Mouse (Mus musculus) urinary bladder, adult 2 months (tissue): ENCODE measurements at regions not wholly inside any gene's neighbourhood (a gene's known extent, or its start where the extent isn't known, plus 50 kb on each side); places are given as distances from the start of the nearest gene placed in this dataset.

Experiments used
- DNase-seq: peaks from one replicate; pipeline ENCODE4 v3.0.0; 2022; ENCODE audit warnings: low spot score

DNA sequence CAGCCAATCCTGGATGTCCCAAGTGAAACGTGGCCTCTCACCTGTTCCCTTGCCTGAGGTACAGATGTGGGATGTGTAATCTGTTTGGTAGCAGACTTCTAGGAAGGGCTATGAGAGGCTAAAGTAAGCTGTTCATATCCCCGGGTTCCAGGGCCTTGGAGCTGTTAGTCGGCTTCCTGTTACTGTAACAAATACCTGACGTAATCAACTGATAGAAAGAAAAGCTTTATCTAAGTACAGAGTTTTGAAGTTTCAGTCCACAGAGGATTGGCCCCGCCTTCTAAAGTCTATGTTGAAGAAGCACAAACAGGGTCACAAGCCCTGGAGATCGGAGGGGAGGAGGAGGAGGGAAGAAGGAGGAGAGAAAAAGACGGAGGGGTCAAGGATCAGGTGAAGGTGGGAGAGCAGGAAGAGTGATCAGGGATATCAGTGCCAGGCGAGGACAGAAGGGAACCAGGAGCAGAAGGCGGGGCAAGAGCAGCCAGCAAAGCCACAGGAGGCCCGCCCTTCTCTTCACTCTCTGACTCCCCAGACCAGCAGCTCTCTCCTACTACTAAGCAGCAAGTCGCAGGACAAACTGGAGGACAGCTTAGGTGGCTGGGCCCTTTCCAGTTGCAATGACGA is 276.5 kb upstream of the Cdyl start:
- peak; percentile 46 for DNase-seq

GRCm38 (mm10) chr13:35383624-35384018 is 276.0 kb upstream of the Cdyl start:
- no peak for DNase-seq

GRCm38 (mm10) chr13:35388380-35388779 is 271.3 kb upstream of the Cdyl start:
- no peak for DNase-seq

GRCm38 (mm10) chr13:35389781-35390525 is 269.7 kb upstream of the Cdyl start:
- DNase-seq, result no peak

- no peak for DNase-seq
Measured at GRCm38 (mm10) chr13:35390526-35390880, 269.1 kb upstream of the Cdyl start.

DNA sequence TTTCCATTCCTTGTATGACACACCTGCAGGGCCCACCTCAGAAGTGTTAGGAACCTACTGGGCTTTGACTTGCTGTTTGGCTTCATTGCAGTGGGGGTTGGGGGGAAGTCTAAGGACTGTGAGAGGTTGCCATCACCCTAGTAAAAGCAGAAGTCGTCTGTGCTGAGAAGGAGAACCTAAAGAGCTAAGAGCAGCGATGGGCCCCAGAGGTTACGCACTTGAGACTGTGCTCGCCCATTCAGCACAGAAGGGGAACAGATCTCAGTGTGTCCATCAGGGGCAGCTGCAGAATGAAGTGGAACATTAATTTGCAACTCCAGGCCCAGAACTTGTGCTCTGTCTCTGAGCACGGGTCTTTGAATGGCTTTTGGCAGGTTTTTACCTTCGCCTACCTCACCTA is 267.5 kb upstream of the Cdyl start:
- no peak for DNase-seq

DNA sequence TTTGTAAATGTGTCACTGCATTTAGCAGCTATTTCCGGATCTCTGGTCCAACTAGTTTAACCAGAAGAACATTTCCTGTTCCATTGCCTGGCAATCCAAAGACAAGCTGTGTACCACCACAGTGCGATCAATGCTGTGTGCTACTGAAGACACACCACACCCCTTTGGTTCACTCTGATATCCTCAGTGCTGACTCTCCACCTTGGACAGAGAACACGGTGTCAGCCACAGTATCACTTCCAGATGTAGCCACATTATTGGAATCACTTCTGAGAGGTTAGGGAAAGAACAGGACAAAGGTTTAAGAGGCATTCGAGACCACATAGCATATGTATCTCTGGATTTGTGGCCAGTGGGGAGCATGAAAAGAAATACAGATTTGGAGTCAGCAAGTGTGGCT is 264.4 kb upstream of the Cdyl start:
- DNase-seq, result no peak

DNA sequence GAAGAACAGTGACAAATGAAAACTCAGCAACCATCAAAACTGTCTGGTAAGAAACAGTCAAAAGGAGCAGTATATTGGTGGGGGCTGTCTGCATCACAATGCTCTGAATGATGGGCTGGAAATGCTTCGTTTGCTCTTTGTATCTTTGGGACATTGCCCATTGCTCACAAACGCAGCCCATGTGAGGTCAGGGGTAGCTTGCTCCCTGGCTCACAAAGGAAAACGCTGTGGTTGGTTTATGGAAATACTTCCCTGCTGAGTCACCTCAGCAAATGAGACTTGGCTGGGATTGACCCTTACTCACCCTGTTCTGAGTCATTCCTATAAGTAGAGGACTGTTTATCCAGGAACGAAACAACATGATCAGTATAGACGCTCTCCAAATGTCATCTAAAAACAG is 264.0 kb upstream of the Cdyl start:
- DNase-seq, result no peak

GRCm38 (mm10) chr13:35397166-35397565 is 262.5 kb upstream of the Cdyl start:
- no peak for DNase-seq

DNA sequence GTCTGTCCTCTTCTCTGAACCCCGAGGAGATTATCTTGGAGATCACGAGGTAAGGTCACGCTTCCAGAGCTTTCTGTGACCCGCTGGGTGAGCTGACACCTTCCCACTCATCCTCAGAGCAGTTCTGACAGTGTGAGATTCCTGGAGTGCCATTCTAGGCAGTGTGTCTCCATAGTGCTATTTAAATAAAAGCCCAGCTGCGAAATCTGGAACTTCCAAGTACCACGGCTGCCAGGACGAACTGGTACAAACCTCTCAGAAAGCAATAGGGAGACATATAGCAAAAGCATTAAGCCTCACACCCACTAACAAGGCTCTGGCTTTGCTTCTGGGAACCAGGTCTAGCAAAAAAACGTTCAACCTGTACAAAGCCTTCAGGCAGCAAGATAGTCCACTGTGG is 261.4 kb upstream of the Cdyl start:
- no peak for DNase-seq

DNA sequence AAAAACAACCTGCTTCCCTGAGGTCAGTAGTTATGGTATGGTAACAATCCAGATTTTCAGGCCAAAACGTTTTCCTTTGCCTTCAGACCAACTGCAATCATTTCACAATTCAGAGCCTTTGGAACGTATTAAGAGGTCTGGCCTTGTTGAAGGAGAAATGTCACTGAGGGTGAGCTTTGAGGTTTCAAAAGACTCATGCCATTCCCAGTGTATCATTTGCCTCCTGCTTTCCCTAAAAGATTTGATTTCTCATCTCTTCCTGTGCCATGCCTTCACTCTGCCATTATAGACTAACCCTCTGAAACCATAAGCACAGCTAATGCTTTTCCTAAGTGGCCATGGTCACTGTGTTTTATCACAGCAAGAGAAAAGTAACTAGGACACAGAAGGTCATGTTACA is 256.8 kb upstream of the Cdyl start:
- no peak for DNase-seq

DNA sequence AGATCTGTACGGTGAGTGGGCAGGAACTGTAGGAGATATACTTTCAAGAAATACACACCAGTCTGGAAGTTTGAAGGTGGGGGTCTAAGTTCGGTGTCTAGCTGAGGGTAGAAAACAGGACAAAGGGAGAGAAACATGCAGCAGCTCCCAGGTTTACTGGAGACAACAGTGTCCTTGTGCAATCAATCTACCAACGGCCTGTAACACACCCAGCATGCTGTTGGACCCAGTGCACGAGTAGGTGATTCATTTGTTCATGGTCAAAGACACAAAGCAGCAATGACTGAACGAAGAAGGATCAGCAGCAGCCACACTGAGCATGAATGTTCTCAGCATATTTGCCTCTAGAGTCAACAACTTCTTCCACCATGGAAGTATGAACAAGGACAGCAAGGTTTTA is 255.2 kb upstream of the Cdyl start:
- no peak for DNase-seq

DNA sequence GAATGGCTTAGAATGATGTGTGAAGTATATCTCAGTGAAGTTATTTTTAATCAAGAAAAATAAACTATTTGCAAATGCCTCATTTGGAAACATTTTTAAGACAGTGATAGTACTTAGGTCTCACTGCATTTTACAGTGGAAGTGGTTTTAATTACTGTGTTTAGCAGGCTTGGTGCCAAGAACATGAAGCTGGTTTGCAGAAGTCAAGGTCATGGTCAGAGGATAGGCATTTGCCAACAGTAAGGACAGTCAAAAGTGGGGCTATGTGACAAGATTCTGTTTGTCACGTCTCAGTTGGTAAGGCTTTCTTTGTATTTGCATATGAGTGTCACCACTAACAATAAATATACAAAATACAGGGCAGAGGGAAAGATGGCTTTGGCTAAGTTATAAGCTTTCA is 254.2 kb upstream of the Cdyl start:
- no peak for DNase-seq

DNA sequence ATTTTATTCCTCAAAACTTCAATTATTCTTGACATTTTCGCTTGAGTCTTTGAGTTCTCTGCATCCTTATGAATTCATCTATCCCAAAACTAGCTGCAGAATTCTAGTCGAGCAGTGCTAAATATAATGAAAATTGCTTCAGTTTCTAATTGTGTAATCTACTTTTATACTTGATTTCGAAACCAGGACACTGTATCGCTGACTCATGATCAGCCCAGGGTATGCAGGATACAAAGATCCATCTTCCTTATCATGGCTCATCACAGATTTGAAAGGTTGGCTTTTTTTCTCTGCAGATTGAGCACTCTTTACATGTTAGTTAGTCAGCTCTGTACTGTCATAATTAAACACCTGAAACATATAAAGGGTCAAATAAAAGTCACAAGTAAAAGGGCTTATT is 242.1 kb upstream of the Cdyl start:
- no peak for DNase-seq

- no peak for DNase-seq
Measured at GRCm38 (mm10) chr13:35420076-35420475, 239.6 kb upstream of the Cdyl start.

- no peak for DNase-seq
Measured at GRCm38 (mm10) chr13:35426061-35426460, 233.6 kb upstream of the Cdyl start.

- DNase-seq, result no peak
Measured at GRCm38 (mm10) chr13:35435173-35435572, 224.5 kb upstream of the Cdyl start.

DNA sequence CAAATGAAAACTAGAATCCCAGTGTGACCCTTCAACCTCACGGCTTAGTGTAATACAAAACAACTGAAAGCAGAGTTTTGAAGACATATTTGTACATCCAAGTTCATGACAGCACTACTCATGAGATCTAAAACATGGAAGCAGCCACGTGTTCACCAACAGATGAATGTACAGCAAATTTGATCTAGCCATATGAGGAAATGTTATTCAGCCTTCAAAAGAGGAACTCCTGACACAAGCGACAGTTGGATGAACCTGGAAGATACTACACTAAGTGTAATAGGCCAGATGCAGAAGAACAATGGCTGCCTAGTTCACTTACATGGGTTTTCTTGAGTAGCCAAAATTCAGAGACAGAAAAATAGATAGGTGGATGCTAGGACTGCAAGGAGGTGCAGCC is 212.0 kb upstream of the Cdyl start:
- DNase-seq, result no peak

GRCm38 (mm10) chr13:35452420-35452819 is 207.2 kb upstream of the Cdyl start:
- no peak for DNase-seq

DNA sequence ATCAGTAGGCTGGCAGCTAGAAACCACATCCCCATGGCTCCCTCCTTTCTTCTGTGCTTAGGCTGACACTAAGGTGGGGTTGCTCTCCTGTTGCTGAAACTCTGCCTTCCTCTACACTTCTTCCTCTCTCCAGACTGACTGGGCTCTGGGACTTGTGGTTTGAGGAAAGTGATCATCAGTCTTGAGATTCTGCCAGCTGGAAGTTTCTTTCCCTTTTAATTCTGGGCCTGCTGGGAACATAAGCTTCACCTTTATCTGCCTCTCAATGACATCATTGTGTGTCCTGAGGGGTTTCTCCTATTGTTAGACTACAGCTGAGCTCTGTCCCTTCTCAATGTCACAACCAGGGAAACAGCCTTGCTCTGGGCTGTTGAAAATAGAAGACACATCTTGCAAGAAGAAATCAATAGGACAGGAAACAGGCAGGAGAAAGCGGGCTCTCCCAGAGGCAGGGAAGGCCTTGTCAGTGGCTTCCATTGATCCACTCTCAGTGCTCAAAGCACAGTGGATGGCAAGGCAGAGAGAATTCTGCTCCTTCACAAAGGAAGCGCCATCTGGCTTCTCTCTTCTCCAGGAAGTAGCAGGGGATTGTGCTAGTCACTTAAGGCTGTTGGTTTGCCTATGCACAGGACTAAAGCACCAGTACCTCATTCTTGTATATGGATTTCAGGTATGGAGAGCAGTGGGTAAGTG is 206.3 kb upstream of the Cdyl start:
- DNase-seq, result no peak

GRCm38 (mm10) chr13:35460051-35460450 is 199.6 kb upstream of the Cdyl start:
- DNase-seq, result no peak

GRCm38 (mm10) chr13:35463231-35463630 is 196.4 kb upstream of the Cdyl start:
- no peak for DNase-seq

DNA sequence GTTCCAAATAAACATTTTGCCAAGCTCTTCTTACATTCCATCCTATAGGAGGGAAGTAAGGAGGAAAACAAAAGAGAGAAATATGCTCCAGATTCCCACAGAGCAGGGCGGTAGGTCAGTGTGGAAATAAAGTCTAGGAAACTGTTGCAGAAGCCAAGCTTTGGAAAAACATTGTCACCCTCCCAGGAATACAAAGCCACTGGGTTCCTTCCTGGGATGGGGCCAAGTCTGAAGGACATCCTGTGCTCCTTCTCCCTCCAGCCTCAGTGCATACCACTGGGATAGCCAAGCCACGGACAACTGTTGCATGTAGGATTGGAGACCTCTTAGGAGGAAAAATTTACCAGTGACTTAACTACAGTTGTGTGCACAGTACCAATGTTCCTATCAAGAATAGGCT is 195.8 kb upstream of the Cdyl start:
- DNase-seq, result no peak
